10 mouse cellular contexts compared by ENCODE assay signal in genomic region chr5:143057753-143058152, GRCm38 (mm10). TPM values are rescaled to one million over a fixed set of nuclear protein-coding genes. Genes with fewer than 3 reads are reported as not detected.
DNase-seq lines count a peak whose midpoint lies in the region; ATAC-seq and TF ChIP-seq lines count a peak whose summit lies in the region.
"Had no signal": no experiment of that assay in that cellular context is flagged by ENCODE, and none has a peak within 500 bp of the region (broad histone marks: within the 10 kb centered on the region; RNA-seq: fewer than 3 reads in every experiment).

No protein-coding gene starts in this region.

- 64% methylated on average over 1 of the region's 1 CpGs for WGBS in hindbrain, postnatal 0 days
- 86% methylated on average over 1 of the region's 1 CpGs for WGBS in hindbrain, embryonic 11.5 days
- WGBS in liver, embryonic 16.5 days (ENCODE audit: insufficient replicate concordance), result 24% methylated on average over 1 of the region's 1 CpGs

- no peaks in the 10 kb centered on the region for H3K79me2 ChIP-seq in MEL (ENCODE audit: control insufficient read depth, insufficient read depth, low read length, poor library complexity)

- H3K4me3 ChIP-seq in hindbrain, postnatal 0 days (ENCODE audit: low read length), result no peak overlapping the region
- no peak overlapping the region for H3K4me3 ChIP-seq in hindbrain, embryonic 11.5 days (ENCODE audit: low read depth, low read length)
- H3K4me3 ChIP-seq in MEL (ENCODE audit: control insufficient read depth in 1 of 2, insufficient read depth in 1 of 2, low read depth in 2 of 2, low read length in 2 of 2), result no peak overlapping the region
- H3K4me3 ChIP-seq in liver, embryonic 16.5 days (ENCODE audit: low read depth, low read length), result no peak overlapping the region

- TF ChIP-seq RAD21 in MEL (IDR thresholded peaks at IDR 0.05; ENCODE audit: low read depth, low read length), result no peak

- peaks cover 12% of the 10 kb centered on the region for H3K4me1 ChIP-seq in hindbrain, postnatal 0 days (ENCODE audit: insufficient read depth, low read length)
- no peaks in the 10 kb centered on the region for H3K4me1 ChIP-seq in hindbrain, embryonic 11.5 days (replicated peaks; ENCODE audit: control insufficient read depth, insufficient read depth, low read length)
- H3K4me1 ChIP-seq in MEL (ENCODE audit: control insufficient read depth in 1 of 2, insufficient read depth in 2 of 2, low read length in 2 of 2), result peaks cover 48 to 55% of the 10 kb centered on the region in 2 experiments
- peaks cover 89% of the 10 kb centered on the region for H3K4me1 ChIP-seq in liver, embryonic 16.5 days (ENCODE audit: control insufficient read depth, low read depth, low read length)

- peak overlapping the region; percentile 48 for H3K27ac ChIP-seq in hindbrain, postnatal 0 days
- no peak overlapping the region for H3K27ac ChIP-seq in hindbrain, embryonic 11.5 days (ENCODE audit: low read depth, low read length)
- H3K27ac ChIP-seq in MEL (ENCODE audit: control insufficient read depth, low read depth, low read length), result peak overlapping the region; percentile 55
- peak overlapping the region; percentile 97 for H3K27ac ChIP-seq in liver, embryonic 16.5 days (ENCODE audit: low read length)

- peak; percentile 29 for DNase-seq in cerebellum, adult 9-11 months
- DNase-seq in hindbrain, postnatal 0 days (ENCODE audit: low spot score), result no peak
- DNase-seq in hindbrain, embryonic 11.5 days (ENCODE audit: low spot score), result no peak
- peak; percentile 33 for DNase-seq in MEL (ENCODE audit: low read depth, low spot score)
- DNase-seq in ovary, adult 18-20 months (ENCODE audit: low spot score), result no peak
- no peak for DNase-seq in layer of hippocampus, adult 11-12 months (ENCODE audit: low spot score)
- DNase-seq: adrenal gland, postnatal 36 days; kidney, postnatal 36 days had no signal

- no peaks in the 10 kb centered on the region for H3K27me3 ChIP-seq in hindbrain, postnatal 0 days (ENCODE audit: insufficient read depth, low read length)
- H3K27me3 ChIP-seq in hindbrain, embryonic 11.5 days (ENCODE audit: control insufficient read depth, insufficient read depth, low read length), result no peaks in the 10 kb centered on the region
- H3K27me3 ChIP-seq in MEL (ENCODE audit: control insufficient read depth in 1 of 2, insufficient read depth in 2 of 2, low read length in 2 of 2), result no peaks in the 10 kb centered on the region
- no peaks in the 10 kb centered on the region for H3K27me3 ChIP-seq in liver, embryonic 16.5 days (ENCODE audit: control insufficient read depth, insufficient read depth, low read depth, low read length)

- no peak for TF ChIP-seq CTCF in hindbrain, postnatal 0 days (IDR thresholded peaks at IDR 0.05; ENCODE audit: low read depth)
- no peak for TF ChIP-seq CTCF in MEL (IDR thresholded peaks at IDR 0.05 in 2 of 3, conservative IDR thresholded peaks at IDR 0.05 in 1 of 3; ENCODE audit: control insufficient read depth in 1 of 3, insufficient read depth in 1 of 3, low read depth in 2 of 3, low read length in 3 of 3, poor library complexity in 1 of 3, severe bottlenecking in 1 of 3)

- no peaks in the 10 kb centered on the region for H3K9me3 ChIP-seq in hindbrain, postnatal 0 days (ENCODE audit: low read length)
- H3K9me3 ChIP-seq in hindbrain, embryonic 11.5 days (ENCODE audit: control insufficient read depth, low read length), result no peaks in the 10 kb centered on the region
- no peaks in the 10 kb centered on the region for H3K9me3 ChIP-seq in MEL (replicated peaks; ENCODE audit: insufficient read depth, low read length)
- no peaks in the 10 kb centered on the region for H3K9me3 ChIP-seq in liver, embryonic 16.5 days (replicated peaks; ENCODE audit: control insufficient read depth, low read length)

- ATAC-seq in cerebellum, adult (ENCODE audit: insufficient number of reproducible peaks, low FRiP score, low TSS enrichment), result no peak
- no peak for ATAC-seq in hindbrain, postnatal 0 days
- ATAC-seq in hindbrain, embryonic 11.5 days (ENCODE audit: low FRiP score), result no peak
- no peak for ATAC-seq in liver, embryonic 16.5 days (ENCODE audit: low read depth)

- no peak for TF ChIP-seq EP300 in MEL (IDR thresholded peaks at IDR 0.05; ENCODE audit: low read depth in 1 of 2, low read length in 2 of 2)

- no peak overlapping the region for H3K4me2 ChIP-seq in hindbrain, postnatal 0 days (ENCODE audit: low read depth, low read length)
- no peak overlapping the region for H3K4me2 ChIP-seq in hindbrain, embryonic 11.5 days (replicated peaks; ENCODE audit: low read depth, low read length)
- H3K4me2 ChIP-seq in liver, embryonic 16.5 days (ENCODE audit: low read depth, low read length), result peak overlapping the region; percentile 66

- H3K9ac ChIP-seq in hindbrain, postnatal 0 days (replicated peaks; ENCODE audit: low read length), result no peak overlapping the region
- H3K9ac ChIP-seq in hindbrain, embryonic 11.5 days (ENCODE audit: low read depth, low read length), result no peak overlapping the region
- H3K9ac ChIP-seq in MEL (ENCODE audit: control insufficient read depth, low read depth, low read length, poor library complexity, severe bottlenecking), result no peak overlapping the region
- H3K9ac ChIP-seq in liver, embryonic 16.5 days (ENCODE audit: low read depth, low read length), result peak overlapping the region; percentile 59

- no peaks in the 10 kb centered on the region; the same call in 1 of the 2 replicates for H3K36me3 ChIP-seq in hindbrain, postnatal 0 days (ENCODE audit: insufficient read depth, low read length)
- H3K36me3 ChIP-seq in hindbrain, embryonic 11.5 days (ENCODE audit: control insufficient read depth, insufficient read depth, low read length), result no peaks in the 10 kb centered on the region; the same call in 1 of the 2 replicates
- peaks cover 6 to 85% of the 10 kb centered on the region in 2 experiments; a peak in 3 of 4 replicates for H3K36me3 ChIP-seq in MEL (ENCODE audit: control insufficient read depth in 1 of 2, insufficient read depth in 2 of 2, low read length in 2 of 2)
- 0 out of 2 replicates have a peak, but pooled peaks cover 2% of the 10 kb centered on the region for H3K36me3 ChIP-seq in liver, embryonic 16.5 days (ENCODE audit: control insufficient read depth, insufficient read depth)

- no peak for TF ChIP-seq POLR2A in MEL (IDR thresholded peaks at IDR 0.05; ENCODE audit: control insufficient read depth in 1 of 2, insufficient read depth in 1 of 2, low read depth in 1 of 2, low read length in 2 of 2, poor library complexity in 1 of 2)

TF ChIP-seq in MEL, 35 proteins besides CTCF, POLR2A, EP300 and RAD21:
- no peak for TF ChIP-seq MYB (IDR thresholded peaks at IDR 0.05; ENCODE audit: low read depth, low read length)
- TF ChIP-seq MAZ (IDR thresholded peaks at IDR 0.05; ENCODE audit: low read depth, low read length), result no peak
- no peak for TF ChIP-seq KAT2A (conservative IDR thresholded peaks at IDR 0.05; ENCODE audit: low read depth, low read length)
- TF ChIP-seq SMC3 (IDR thresholded peaks at IDR 0.05; ENCODE audit: low read depth, low read length), result no peak
- no peak for TF ChIP-seq ZNF384 (IDR thresholded peaks at IDR 0.05; ENCODE audit: low read depth, low read length)
- no peak for TF ChIP-seq MAFK (IDR thresholded peaks at IDR 0.05; ENCODE audit: borderline replicate concordance, low read depth, low read length)
- TF ChIP-seq NELFE (IDR thresholded peaks at IDR 0.05; ENCODE audit: low read depth, low read length), result no peak
- TF ChIP-seq MAX (IDR thresholded peaks at IDR 0.05; ENCODE audit: low read length), result no peak
- TF ChIP-seq MYC (IDR thresholded peaks at IDR 0.05; ENCODE audit: low read depth, low read length), result no peak
- TF ChIP-seq CHD2 (IDR thresholded peaks at IDR 0.05; ENCODE audit: low read length), result no peak

RNA-seq across cellular contexts. Expression of gene Rnf216, which starts 55.0 kb away (rescaled TPM):
- 28.0 and 32.7 TPM in 2 replicates for total RNA-seq in hindbrain, postnatal 0 days (2014; rRNA removed)
- polyA plus RNA-seq in hindbrain, postnatal 0 days (2015; fragmentation: Nextera tagmentation; extraction: Ambion mirVana), result 25.3 and 29.7 TPM in 2 replicates
- polyA plus RNA-seq in hindbrain, embryonic 11.5 days (2014; fragmentation: Nextera tagmentation; extraction: Ambion mirVana), result 31.1 and 49.5 TPM in 2 replicates
- total RNA-seq in MEL (2012; rRNA removed), result 16.4 and 17.1 TPM in 2 replicates
- polyA plus RNA-seq in MEL (2012; ENCODE audit: insufficient read depth in 1 of 2, insufficient read length in 2 of 2, low read depth in 1 of 2, low replicate concordance in 2 of 2, missing spikeins in 1 of 2), result 100 to 1,000 TPM in 1 of 2 experiments, 10 to 100 TPM in 1; 30.8 to 123 TPM
- polyA plus RNA-seq in liver, embryonic 16.5 days (2015; fragmentation: Nextera tagmentation; extraction: Ambion mirVana), result 14.3 and 14.6 TPM in 2 replicates

Comparison
In these comparisons a context has a peak if more than half of its experiments do, and no peak if none do; other contexts are left out.
1. DNase-seq: peak in cerebellum, adult 9-11 months (single experiment) and MEL (single experiment); none in hindbrain, postnatal 0 days (single experiment), hindbrain, embryonic 11.5 days (single experiment), ovary, adult 18-20 months (single experiment) and layer of hippocampus, adult 11-12 months (single experiment).